Mouse (Mus musculus): ENCODE measurements around the gene Sox13. TPM values are rescaled to one million over a fixed set of nuclear protein-coding genes. Genes with fewer than 3 reads are reported as not detected.

Sox13 gene
- 46.7 and 189 TPM in 2 replicates for polyA plus RNA-seq (2012; rRNA removed)

DNA sequence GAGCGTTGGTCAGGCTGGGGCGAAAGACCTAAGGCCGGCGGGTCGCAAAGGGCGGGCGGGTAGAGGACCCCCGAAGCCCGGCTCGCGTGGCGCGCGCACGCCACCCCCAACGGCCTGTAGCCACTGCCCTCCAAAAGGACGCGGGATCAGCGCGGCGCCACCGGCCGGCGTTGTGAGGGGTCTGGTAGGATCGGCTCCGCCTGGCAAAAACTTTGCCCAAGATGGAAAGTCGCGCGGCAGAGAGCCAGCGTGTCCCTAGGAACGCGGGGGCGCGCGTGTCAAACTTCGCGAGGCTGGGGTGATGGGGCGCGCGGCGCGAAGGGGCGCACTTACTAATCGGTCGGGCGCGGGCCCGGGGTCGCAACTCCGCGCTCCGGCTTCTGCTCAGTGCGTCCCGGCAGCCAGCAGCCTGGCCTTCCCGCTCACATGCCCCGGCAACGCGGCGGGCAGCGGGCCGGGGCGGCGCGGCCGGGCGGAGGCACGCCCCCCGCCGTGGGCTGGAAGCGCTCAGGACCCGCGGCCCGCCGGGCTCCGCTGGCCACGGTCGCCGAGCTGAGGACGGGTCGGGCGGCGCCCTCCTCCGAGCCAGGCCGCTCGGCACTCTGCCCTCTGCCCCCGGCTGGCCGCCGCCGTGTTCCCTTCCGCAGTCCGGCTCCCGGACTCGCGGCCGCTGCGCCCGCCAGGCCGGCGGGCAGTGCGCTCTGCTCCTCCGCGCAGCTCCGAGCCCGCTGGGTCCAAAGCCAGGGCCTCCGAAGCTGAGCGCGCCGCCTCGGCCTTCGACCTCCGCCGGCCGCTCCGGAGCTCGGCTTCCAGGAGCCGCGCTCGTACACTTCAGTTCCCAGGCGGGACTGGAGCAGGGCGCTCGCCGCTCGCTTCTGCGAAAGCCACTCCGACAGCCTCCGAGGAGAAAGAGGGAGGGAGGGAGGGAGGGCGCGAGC lies at the start of gene Sox13:
Sox13 (minus strand) TSS at position 835 of the 938 bp plus-strand sequence.
- Histone ChIP-seq H3K27ac (ENCODE audit: insufficient read depth, low read depth, low read length) (peak within 1 kb of the TSS; percentile 96), H3K4me1 (ENCODE audit: control insufficient read depth, insufficient read depth, insufficient read length, low read length) (peaks cover 21% of the 10 kb centered on the region), H3K36me3 (ENCODE audit: control insufficient read depth, insufficient read depth, low read length) (no peaks in the 10 kb centered on the region), H3K27me3 (ENCODE audit: control insufficient read depth, insufficient read depth, low read length) (no peaks in the 10 kb centered on the region), H3K4me3 (ENCODE audit: low read depth, low read length) (peak within 1 kb of the TSS; percentile 98)
- under 1% methylated on average over 125 of the region's 128 CpGs for WGBS
- peak; percentile 95 for TF ChIP-seq POLR2A (IDR thresholded peaks at IDR 0.05; ENCODE audit: low read depth, low read length)
- TF ChIP-seq CTCF (IDR thresholded peaks at IDR 0.05; ENCODE audit: extremely low read depth, insufficient read length, insufficient replicate concordance, low read depth, low read length) = no peak

DNA sequence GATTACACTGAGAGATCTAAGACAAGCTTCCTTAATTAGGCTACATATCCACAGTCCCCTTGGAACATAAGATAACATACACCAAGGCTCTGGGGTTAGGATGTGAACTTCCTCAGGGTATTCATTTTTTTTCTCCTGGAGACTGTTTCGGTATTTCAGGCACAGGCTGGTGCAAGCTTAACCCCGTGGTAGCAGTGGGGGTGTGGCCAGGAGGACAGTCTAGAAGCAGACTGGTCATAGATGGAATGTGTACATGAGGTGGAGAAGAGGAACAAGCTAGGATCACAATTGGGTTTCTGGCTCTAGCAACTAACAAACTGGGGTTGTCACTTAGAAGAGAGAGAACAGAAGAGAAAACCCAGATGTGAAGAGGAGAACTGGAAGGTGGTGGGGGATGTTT lies 47.4 kb upstream of the Sox13 start:
- WGBS = 23% methylated on average over 2 of the region's 2 CpGs
- Histone ChIP-seq H3K4me3 (ENCODE audit: low read depth, low read length) (no peak overlapping the region), H3K27ac (ENCODE audit: insufficient read depth, low read depth, low read length) (no peak overlapping the region), H3K4me1 (ENCODE audit: control insufficient read depth, insufficient read depth, insufficient read length, low read length) (no peaks in the 10 kb centered on the region; the same call in 1 of the 2 replicates), H3K36me3 (ENCODE audit: control insufficient read depth, insufficient read depth, low read length) (no peaks in the 10 kb centered on the region), H3K27me3 (ENCODE audit: control insufficient read depth, insufficient read depth, low read length) (no peaks in the 10 kb centered on the region)
- TF ChIP-seq POLR2A (IDR thresholded peaks at IDR 0.05; ENCODE audit: low read depth, low read length) (no peak), CTCF (IDR thresholded peaks at IDR 0.05; ENCODE audit: extremely low read depth, insufficient read length, insufficient replicate concordance, low read depth, low read length) (no peak)

DNA sequence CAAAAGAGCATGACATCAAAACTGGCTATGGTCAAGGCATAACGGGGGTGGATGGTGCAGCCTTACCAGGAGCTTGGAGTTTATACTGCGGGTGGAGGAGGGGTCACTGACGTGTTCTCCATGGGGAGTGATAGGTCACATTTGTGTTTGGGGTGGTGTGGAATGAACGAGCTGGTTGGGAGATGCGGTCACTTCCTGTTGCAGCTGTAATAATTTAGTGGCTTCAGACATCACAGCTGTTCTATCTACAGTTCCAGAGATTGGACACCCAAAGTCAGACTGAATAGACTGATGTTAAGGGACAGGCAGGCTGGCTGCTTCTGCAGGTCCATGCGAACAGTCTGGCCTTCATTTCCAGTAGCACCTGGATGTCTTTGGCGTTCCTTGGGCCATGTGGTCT lies 46.9 kb upstream of the Sox13 start:
- 62% methylated on average over 7 of the region's 7 CpGs for WGBS
- Histone ChIP-seq H3K27ac (ENCODE audit: insufficient read depth, low read depth, low read length) (no peak overlapping the region), H3K4me3 (ENCODE audit: low read depth, low read length) (no peak overlapping the region)

DNA sequence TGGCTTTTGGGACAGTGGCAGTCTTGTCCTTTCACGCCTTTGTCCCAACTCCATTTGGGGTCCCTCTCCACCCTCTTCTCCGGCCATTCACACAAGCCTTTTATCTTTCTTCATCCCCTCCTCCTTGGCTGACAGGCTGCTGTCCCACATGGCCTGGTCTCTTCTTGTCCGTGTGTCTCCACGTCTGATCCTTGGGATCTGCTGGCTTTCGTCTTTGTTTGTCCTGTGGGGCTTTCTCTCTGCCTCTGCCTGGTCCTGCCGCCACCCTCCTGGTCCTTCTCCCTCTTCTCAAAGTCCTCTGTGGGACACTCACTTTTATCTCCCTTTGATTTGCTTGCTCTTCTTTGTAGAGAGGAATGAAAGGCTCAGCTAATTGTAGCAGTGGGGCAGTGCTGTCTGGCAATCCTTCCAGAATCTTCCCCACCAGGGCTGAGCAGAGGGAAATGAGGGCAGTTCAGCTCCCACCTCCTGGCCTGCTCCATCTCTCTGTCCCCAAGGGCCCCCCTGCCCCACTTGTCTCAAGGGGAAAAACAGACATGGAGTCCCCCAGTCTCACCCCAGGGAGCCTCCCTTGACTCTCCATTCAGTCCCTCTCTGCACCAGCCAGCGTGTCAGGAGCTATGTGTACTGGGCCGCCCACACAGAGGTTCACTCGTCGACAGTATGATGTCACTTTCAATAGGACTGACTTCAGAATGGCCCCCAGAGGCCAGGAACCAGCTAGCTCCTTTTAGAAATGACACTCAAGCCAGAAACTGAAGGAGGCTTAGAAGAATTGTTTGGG lies 46.3 kb upstream of the Sox13 start:
- no peak for TF ChIP-seq POLR2A (IDR thresholded peaks at IDR 0.05; ENCODE audit: low read depth, low read length)
- TF ChIP-seq CTCF (IDR thresholded peaks at IDR 0.05; ENCODE audit: extremely low read depth, insufficient read length, insufficient replicate concordance, low read depth, low read length) = no peak
- Histone ChIP-seq H3K27ac (ENCODE audit: insufficient read depth, low read depth, low read length) (peak overlapping the region; percentile 18), H3K4me3 (ENCODE audit: low read depth, low read length) (no peak overlapping the region), H3K4me1 (ENCODE audit: control insufficient read depth, insufficient read depth, insufficient read length, low read length) (no peaks in the 10 kb centered on the region; the same call in 1 of the 2 replicates), H3K27me3 (ENCODE audit: control insufficient read depth, insufficient read depth, low read length) (no peaks in the 10 kb centered on the region), H3K36me3 (ENCODE audit: control insufficient read depth, insufficient read depth, low read length) (no peaks in the 10 kb centered on the region)
- 79% methylated on average over 10 of the region's 10 CpGs for WGBS

More for the DNA sequence above, 46.9 kb upstream of the Sox13 start:
- TF ChIP-seq CTCF (IDR thresholded peaks at IDR 0.05; ENCODE audit: extremely low read depth, insufficient read length, insufficient replicate concordance, low read depth, low read length) = no peak
- no peak for TF ChIP-seq POLR2A (IDR thresholded peaks at IDR 0.05; ENCODE audit: low read depth, low read length)
- no peaks in the 10 kb centered on the region for H3K27me3 ChIP-seq (ENCODE audit: control insufficient read depth, insufficient read depth, low read length)
- no peaks in the 10 kb centered on the region; the same call in 1 of the 2 replicates for H3K4me1 ChIP-seq (ENCODE audit: control insufficient read depth, insufficient read depth, insufficient read length, low read length)
- H3K36me3 ChIP-seq (ENCODE audit: control insufficient read depth, insufficient read depth, low read length) = no peaks in the 10 kb centered on the region

DNA sequence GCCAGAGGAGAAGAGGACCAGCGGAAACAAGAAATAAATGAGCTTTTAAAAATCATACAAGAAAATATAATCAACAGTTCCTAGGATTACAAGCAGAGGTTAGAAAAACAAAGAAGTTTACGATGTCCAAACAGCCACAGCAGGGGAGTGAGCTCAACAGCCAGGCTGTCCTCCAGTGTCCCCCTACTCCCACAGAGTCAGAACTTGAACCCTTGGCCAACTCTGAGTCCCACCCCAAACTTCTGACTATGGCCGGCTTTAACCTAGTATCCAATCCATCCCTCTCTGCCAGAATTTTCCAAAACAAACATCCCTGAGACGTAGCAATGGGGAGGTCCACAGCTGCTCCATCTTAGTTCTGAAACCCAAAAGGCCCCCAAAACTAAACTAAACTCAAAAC lies 45.0 kb upstream of the Sox13 start:
- H3K27ac ChIP-seq (ENCODE audit: insufficient read depth, low read depth, low read length) = no peak overlapping the region
- no peaks in the 10 kb centered on the region for H3K27me3 ChIP-seq (ENCODE audit: control insufficient read depth, insufficient read depth, low read length)
- no peak overlapping the region for H3K4me3 ChIP-seq (ENCODE audit: low read depth, low read length)
- H3K4me1 ChIP-seq (ENCODE audit: control insufficient read depth, insufficient read depth, insufficient read length, low read length) = no peaks in the 10 kb centered on the region; the same call in none of the 2 replicates
- no peaks in the 10 kb centered on the region for H3K36me3 ChIP-seq (ENCODE audit: control insufficient read depth, insufficient read depth, low read length)
- no peak for TF ChIP-seq POLR2A (IDR thresholded peaks at IDR 0.05; ENCODE audit: low read depth, low read length)
- TF ChIP-seq CTCF (IDR thresholded peaks at IDR 0.05; ENCODE audit: extremely low read depth, insufficient read length, insufficient replicate concordance, low read depth, low read length) = no peak
- 72% methylated on average over 4 of the region's 4 CpGs for WGBS

DNA sequence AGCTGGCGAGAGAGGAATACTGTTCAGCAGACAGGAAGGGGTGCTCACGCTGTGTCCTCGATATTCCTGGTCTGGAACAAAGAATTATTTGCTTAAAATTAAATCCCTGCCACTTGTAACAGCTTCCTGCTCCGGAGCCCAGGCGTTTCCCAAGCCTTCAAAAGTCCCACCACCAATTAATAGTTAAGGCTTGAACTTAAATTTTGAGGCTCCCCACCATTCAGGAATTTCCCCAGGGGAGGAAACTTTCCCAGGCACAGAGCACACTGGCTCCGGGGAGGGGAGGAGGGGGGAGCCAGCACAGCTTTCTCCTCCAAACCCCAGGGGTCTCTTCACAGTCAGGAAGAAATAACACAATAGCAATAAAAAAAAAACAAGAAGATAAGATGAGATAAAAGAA lies 44.6 kb upstream of the Sox13 start:
- Histone ChIP-seq H3K4me1 (ENCODE audit: control insufficient read depth, insufficient read depth, insufficient read length, low read length) (no peaks in the 10 kb centered on the region; the same call in none of the 2 replicates), H3K27me3 (ENCODE audit: control insufficient read depth, insufficient read depth, low read length) (no peaks in the 10 kb centered on the region), H3K36me3 (ENCODE audit: control insufficient read depth, insufficient read depth, low read length) (no peaks in the 10 kb centered on the region), H3K27ac (ENCODE audit: insufficient read depth, low read depth, low read length) (no peak overlapping the region), H3K4me3 (ENCODE audit: low read depth, low read length) (no peak overlapping the region)
- no peak for TF ChIP-seq CTCF (IDR thresholded peaks at IDR 0.05; ENCODE audit: extremely low read depth, insufficient read length, insufficient replicate concordance, low read depth, low read length)
- TF ChIP-seq POLR2A (IDR thresholded peaks at IDR 0.05; ENCODE audit: low read depth, low read length) = no peak
- WGBS = 48% methylated on average over 6 of the region's 6 CpGs

Data from small intestine, adult 2 months (tissue).